Mouse (Mus musculus) c-Kit-positive CD71-negative TER-119-negative erythroid progenitor cells, embryonic 14.5 days (primary cell): Measurements from ENCODE around the gene Pkp4.

Experiments used
- DNase-seq: peaks from one replicate; pipeline ENCODE4 v3.0.0-alpha.2; 2013; ENCODE audit warnings: low read depth

Pkp4 gene

DNA sequence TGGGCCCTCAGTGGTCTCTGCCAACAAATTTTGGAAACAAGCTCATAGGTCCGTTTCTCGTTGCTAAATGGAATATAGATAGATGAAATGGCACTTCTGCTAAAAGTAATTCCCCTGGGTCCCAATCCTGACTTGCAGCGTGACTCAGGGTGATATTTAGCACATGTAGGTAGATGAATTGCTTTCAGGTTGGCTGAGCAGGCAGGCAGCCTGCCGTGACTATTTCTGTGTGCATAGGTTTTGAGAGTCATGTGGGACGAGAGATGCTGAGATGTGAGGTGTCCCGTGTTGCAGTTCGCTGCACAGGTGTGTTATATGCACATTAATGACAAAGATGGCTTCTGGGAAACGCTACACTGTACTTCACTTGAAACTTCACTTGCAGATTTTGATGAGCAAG lies 111.2 kb downstream of the Pkp4 start:
- no peak for DNase-seq

DNA sequence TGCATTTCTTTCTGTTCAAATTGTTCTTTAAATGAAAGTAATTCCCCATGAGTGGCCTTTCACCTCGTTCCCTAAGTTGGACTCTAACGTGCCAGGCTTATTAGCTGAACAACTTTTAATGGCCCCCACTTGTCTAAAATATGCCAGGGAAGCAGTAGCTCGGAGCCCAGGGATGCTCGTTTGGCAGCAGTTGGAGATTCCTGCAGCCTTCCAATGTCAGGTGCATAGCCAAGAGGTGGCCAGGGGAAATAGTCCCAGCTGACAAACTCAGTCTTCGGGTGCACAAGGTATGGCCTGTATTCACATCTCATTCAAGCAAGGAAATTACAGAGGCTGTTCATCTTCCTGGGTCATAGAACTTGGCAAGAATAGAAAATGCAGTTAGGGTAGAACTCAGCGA lies 112.1 kb downstream of the Pkp4 start:
- no peak for DNase-seq

DNA sequence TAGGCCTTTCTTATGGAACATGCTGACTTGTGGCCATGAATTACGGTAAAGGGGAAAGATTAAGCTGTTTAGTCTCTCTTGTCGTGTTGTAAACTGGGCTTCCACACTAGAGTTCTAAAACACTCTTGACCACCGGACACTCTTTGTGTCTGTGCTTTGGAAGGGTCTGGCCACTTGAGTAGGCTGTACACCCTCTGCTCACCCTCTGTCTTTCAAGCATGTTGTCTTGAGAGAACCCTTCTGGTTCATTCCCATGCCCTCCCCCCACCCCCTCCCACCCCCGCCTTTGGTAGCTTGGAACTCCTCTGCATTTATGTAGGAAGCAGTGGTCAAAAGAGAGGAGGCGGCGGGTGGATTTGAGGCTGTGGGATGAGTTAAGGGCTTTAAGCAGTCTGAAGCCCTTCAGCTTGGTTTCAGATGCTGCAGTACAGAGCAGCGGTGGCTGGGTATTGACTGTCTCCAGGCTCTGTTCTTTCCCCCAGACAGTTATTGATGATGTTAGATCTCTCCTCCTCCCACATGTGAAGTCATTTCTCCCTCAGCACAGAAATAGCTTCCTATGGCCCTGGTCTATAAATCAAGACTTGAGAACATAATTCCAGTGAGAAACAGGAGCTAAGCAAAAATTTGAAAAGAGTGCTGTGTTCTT lies 120.4 kb downstream of the Pkp4 start:
- no peak for DNase-seq

DNA sequence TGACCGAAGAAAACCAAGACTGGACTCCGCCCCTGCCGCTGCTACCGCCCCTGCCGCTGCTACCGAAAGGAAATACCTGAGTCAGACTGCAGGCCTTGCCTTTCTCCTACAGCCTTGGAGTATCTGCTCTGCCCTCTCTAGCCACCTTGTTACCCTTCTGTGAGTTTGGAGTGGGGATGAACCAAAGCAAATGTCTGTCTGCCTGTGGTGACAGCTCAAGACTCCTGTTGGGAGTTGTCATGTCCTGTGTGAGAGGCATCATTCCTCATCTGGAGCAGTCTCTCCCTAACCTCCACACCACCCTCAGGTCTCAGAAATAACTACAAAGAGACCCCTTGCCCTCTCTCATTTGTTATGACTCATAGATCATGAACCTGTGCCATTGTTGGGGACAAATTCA lies 122.3 kb downstream of the Pkp4 start:
- no peak for DNase-seq

DNA sequence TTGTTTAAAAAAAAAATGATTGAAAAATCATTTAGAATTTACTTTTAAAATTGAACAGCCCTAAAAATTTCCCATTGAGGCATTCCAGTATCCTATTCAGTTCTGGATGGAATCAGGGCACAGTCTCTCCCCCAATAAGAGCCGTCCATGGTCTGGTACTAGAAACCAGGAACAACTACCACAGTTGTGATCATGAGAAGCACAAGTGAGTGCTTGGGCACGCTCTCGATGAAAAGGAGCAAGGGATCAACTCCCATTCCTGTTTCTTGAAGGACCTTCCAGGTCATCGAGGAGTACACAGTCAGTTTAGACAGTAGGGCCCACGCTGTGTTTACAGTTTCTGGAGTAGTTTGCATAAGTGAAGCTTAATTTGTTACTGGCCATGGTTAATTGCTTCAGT lies 123.6 kb downstream of the Pkp4 start:
- no peak for DNase-seq

DNA sequence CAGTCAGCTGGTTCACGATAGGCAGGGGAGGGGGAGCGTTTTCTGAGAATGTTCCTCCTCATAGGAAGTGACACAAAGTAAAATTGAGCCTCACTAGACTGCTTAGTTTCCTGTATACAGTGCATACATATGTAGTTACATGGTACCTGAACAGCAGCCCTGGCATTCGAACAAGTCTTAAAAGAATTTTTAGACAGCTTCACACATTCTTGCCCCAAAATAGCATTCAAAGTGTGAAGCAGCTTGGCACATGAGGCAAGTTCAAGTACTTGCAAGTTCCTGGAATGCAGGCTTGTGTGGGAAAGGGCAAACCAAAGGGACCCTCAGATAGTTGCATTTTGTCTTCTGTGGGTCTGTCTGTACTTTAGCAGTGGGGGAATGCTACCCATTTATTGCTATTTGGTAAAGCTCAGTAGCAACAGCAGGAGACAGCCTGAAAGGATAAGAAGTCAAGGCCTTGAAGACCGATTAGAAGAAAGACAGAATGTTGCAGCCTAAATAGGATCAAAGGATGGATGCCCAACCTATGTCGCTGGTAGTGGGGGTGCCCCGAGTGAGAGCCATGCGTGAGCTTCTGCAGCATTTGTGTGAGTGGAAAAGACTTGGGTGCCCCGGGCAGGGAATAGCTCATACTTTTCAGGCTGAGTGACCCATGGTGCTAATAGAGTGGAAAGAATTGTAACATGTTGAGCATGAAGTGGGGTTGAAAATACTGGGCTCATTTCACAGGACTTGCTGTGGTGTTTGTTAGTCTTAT lies 124.3 kb downstream of the Pkp4 start:
- no peak for DNase-seq

DNA sequence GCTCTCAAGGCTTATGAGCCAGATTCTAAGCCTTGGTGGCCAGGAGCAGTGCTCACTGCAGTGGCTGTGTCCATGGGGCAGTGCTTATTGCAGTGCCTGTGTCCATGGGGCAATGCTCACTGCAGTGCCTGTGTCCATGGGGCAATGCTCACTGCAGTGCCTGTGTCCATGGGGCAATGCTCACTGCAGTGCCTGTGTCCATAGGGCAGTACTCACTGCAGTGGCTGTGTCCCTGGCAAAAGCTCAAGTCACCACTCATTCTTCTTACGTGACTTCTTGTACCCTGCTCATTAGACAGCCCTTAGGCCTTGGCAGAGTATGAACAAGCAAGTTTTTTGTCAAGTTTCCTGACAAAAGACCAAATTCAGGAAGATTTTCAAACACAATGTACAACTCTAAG lies 124.9 kb downstream of the Pkp4 start:
- DNase-seq: no peak

DNA sequence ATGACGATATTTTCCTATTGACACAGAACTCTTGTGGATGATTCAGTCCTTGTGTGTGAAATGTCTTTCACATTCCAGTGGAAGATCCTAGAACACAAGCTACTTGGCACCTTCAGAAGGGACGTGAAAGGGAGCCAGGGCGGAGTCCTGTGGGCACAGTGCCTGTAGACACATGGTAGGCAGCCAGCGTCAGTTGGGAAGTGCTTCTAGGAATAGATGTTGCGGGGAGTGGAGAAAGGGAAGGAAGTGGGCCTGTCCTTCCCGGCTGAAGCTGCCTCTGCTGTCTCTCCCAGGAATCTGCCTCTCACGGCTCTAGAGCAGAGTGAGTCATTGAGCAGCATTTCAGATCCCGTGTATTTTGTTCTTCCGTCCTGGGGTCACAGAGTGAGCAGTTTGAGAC lies 125.6 kb downstream of the Pkp4 start:
- DNase-seq: no peak

DNA sequence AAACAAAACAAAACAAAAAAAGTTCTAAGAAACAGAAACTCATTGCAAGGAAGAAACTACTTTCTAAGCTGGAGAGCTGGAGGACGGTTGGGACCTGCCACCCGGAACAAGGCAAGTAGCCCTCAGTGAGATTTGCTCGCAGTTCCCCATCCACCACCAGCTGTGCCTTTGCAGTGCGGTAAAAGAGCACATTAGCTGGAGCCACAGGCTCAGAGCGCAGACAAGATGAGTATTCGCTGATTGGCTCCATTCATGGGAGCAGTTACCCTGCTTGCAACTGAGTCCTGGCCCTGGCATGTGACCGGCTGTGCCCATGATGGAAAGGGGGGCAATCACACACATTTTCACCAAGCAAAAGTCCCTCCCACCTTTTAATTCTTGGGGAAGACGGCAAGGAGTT lies 127.0 kb downstream of the Pkp4 start:
- DNase-seq: no peak

DNA sequence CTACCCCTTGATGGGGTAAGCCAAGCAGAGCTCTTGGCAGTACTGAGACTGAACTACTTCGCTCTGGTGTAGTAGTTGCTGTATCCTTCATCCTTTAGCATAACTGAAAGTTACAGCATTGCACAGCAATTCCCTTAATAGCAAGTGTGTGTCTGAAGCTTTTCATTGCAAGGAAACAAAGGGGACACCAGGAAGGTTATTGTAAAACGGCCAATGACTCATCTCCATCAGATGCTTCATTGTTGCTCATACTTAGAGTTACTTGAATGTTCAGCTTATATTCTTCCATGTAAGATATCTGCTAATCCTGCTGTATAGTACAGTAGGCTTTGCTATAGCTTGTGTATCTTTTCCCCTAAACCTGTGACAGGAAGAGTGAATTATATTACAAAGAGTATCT lies 128.8 kb downstream of the Pkp4 start:
- no peak for DNase-seq

DNA sequence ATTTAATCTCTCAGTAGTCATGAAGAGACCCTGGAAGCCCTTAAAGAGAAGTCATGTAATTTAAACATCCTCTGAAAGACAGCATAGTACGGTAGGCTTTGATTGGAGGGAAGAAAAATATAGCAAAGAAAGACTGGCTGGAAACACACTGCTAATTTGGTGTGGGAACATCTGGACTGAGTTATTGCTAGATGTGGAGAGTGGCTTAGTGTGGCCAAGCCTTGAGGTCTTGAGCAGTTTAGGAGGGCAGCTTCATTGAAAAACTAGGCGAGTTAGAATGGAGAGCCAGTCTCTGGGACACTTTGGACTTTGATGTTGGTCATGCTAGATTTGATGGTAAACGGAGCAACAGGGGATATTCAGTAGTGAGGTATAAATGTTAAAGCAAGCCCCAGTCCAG lies 129.7 kb downstream of the Pkp4 start:
- no peak for DNase-seq

DNA sequence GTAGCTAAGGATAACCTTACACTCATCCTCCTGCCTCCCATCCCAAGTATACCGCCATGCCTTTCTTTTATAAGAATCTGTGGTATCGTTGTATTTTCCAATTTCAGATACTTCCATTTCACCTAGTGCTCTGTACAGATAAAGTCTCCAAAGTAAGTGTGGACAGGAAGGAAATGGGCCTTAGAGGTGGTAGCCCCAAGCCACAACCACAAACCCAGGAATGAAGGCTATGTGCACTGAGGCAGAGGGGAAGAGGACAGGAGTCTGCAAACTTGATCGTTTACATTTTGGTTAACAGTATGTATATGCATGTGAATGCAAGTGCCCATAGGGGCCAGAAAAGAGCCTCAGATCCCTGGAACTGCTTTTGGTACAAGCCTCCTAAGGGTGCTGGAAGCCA lies 139.2 kb downstream of the Pkp4 start:
- DNase-seq: no peak

DNA sequence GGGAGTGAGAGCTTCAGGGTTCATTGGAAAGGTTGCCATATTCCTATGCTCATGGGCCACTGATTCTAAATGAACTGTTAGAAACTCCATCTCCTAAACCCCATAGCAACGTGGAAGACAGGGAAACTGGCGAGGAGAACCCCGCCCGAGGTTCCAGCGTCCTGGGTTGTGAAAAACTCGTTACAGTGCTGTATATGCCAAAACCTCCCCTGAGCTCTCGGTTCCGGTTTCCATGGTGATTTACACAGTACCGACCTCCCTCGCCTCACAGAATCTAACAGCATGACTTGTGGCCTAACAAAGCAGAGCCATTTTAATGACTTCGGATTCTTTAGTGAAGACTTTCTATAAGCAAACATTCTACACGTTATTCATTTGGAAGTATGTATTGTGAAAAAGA lies 141.0 kb downstream of the Pkp4 start:
- no peak for DNase-seq

DNA sequence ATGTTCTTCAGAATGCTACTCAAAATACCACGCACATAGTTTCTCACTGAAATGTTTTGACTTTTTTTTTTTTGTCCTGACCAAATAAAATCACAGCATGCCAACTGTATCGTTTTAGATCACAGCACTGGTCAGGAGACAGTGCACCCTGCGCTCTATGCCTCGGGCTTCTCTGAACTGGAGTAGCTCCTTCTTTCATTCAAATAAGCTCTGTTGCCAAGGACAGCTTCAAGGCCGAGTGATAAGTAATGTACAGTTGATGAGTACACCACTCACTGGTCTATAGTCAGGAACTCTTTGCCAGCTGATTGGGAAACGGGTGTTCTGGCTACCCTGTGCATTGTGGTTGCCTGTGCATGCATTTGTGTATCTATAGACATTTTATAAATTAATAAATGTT lies 141.8 kb downstream of the Pkp4 start:
- DNase-seq: no peak

DNA sequence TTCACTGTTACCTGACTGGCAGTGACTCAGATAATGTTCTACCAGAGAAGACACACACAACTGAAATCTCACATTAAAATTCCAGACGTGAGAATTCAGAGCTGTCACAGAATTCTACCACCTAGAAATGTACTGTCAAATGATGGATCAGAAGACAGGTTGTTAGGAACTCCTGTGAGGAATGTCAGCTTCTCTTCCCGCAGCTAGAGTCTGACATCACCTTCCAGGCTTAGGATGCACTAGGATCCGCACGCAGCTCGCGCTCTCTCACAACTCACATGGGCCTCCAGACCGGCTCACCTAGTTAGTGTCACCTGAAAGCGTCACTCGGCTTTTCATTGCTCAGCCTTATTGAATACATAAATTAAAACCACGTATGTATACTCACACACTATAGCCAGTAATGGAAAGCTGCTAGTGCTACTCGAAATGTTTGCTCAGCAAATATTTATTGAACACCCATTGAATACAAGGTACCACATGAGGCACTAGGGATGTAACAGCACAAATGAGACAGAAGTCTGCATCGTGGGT lies 142.9 kb downstream of the Pkp4 start:
- DNase-seq: no peak

DNA sequence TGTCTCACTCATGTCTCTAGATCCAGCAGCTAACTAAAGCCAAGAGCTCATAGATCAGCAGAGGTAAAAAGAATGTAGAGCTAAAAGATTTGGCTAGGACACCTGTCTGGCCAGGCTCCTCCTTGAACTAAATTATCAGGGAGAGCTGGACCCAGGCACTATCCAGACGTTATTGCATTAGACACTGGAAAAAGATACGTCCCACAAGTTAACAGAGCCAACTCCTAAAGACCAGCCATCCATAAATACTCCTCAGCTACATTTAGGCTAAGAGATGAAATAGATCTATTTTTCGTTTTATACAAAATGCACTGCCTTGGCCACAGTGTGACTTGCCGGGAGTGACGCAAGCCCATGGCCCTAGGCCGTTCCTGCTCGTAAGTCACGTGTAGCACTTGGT lies 146.7 kb downstream of the Pkp4 start:
- DNase-seq: no peak

DNA sequence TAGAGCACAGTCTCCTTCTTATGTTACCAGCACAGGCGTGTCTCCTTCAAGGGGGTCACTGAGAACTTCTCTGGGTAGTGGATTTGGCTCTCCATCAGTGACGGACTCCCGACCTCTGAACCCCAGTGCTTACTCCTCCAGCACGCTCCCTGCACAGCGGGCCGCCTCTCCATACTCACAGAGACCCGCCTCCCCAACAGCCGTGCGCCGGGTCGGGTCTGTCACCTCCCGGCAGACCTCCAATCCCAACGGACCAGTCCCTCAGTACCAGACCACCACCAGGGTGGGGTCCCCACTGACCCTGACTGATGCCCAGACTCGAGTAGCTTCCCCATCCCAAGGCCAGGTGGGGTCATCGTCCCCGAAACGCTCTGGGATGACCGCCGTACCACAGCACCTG lies 147.4 kb downstream of the Pkp4 start:
- DNase-seq: no peak

DNA sequence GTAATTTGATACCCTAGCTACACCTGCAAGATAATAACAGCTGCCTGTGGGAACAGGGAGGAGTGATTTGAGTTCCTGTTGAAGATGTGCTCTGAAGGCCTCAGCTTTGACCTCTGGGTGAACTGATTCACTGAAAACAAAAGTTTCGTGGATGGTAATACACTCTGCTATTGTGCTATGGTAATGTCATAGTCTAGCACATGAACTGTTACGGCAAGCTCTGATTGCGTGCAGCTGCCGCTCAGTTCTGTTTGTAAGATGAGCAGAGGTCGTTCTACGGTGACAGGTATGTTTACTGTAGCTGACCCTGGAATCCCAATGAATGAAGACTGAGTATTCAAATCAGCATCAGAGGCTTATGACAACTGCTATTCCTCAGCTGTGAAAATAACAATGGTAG lies 152.6 kb downstream of the Pkp4 start:
- no peak for DNase-seq

DNA sequence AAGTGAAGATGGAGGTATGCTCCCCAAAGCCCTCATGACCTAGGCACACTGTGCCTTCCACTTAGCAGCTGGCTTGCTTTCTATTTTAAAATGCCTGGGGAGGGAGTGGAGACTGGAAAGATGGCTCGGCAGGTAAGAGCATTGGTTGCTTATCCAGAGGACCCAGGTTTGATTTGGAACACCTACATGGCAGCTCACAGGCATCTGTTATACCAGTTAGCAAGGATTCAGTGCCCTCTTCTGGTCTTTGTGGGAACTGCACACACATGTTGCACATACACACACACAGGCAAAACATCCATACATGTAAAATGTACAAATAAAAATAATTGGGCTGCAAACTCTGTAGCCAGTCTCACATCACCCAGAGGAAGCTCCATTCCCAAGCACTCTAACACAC lies 158.0 kb downstream of the Pkp4 start:
- DNase-seq: no peak

DNA sequence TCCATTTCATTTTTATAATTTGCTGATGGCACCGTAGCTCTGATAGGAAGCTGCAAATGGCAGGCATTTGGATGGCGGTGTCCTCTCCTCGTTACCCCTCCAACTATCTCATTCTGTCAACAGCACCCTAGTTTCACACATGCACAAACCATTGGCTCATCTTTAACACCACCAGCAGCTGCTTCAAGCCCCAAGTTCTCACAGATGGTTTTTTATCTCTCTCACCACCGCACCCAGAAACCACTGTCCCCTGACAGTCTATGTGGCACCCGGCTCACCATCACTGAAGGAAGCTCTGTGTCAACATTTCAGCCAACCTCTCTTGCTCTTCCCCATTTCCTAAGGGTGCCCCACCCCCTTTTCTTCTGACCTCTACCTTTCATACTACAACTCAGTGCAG lies 167.3 kb downstream of the Pkp4 start:
- no peak for DNase-seq

DNA sequence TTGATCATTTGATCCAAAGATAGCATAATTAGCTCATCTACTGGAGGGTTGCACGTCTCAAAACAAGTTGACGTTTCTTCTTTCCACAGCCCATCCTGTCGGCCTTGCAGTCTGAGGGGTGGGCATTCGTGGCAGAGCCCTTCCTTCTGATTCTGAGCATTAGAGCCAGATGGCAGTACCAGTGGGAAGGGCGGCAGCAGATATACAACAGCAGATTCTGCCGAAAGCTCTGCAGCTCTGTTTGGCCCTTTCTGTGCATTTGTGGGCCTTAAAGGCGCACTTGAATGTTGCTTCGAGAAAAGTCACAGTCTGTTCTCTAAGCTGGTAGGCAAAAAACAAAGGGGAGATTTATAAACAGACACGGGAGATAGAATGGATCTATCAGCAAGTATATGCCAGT lies 170.4 kb downstream of the Pkp4 start:
- DNase-seq: no peak

DNA sequence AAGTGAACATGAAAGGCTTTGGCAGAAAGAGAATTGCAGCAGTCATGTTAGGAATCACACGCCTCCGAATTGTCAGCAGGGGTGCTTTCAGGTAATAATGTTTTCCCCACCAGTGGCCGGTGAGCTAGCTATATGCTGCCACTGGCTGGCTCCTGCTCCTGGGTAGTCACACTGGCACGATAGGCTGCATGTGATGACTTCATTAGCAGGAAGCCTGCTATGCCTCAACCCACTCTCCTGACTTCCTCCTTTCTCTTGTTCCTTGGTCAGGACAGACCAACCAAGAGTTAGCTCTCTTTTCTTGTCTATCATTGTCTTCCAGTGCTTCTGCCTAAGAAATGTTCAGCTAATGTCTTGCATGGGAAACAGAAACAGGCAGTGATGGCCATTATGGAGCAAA lies 171.9 kb downstream of the Pkp4 start:
- DNase-seq: no peak

DNA sequence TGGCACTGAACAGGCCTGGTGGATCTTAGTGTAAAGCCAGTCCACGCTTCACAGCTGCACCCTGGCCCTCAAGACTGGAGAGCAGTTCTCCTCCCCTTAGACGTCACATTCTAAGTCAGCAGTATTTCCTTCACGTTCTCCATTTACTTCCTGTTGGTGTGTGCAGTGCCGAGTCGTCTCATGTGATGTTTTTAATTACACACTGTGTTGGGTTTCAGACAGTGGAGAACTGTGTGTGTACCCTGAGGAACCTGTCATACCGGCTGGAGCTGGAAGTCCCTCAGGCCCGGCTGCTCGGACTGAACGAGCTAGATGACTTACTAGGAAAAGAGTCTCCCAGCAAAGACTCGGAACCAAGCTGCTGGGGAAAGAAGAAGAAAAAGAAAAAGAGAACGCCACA lies 177.9 kb downstream of the Pkp4 start:
- DNase-seq: no peak

DNA sequence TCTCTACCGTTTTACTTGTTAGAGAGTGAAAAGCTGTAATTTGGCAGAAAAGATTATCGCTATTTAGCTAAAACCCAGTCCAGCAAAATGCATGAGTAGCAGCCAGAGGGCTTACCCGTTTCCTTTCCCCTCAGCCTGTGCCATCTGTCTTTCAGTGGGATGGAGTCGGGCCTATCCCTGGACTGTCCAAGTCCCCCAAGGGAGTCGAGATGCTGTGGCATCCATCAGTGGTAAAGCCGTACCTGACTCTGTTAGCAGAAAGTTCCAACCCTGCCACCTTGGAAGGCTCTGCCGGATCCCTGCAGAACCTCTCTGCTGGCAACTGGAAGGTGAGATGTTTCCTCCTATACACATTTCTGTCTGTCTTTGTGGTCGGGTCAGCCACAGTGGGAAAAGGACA lies 178.3 kb downstream of the Pkp4 start:
- no peak for DNase-seq
